Mouse (Mus musculus) G1E (cell line): ENCODE results near the gene Gm49369. TPM values are rescaled to one million over a fixed set of nuclear protein-coding genes. Genes with fewer than 3 reads are reported as not detected.
"Not testable (repeated sequence)": the region's sequence is repeated elsewhere in the genome, so short reads cannot be mapped to it uniquely, and the experiment has no call there.

Experiments used
- ATAC-seq: 2 replicates; pipeline ENCODE4 v1.8.0; 2016; ENCODE audit warnings: mild to moderate bottlenecking; ENCODE audit not compliant: insufficient number of reproducible peaks, poor library complexity, low FRiP score, severe bottlenecking; ENCODE audit errors: extremely low read depth
- DNase-seq: peaks from one replicate; pipeline ENCODE4 v3.0.0; 2012; ENCODE audit warnings: low spot score
- H3K27me3 ChIP-seq: 2 replicates; pipeline ENCODE4 v1.6.1; 2012; ENCODE audit warnings: mild to moderate bottlenecking, low read length, inconsistent platforms; ENCODE audit not compliant: insufficient read depth
- H3K36me3 ChIP-seq: replicated peaks from 2 replicates; pipeline ENCODE3; 2012; ENCODE audit warnings: mild to moderate bottlenecking, inconsistent platforms
- H3K4me1 ChIP-seq: 2 replicates; pipeline ENCODE4 v1.6.1; 2012; ENCODE audit warnings: low read depth, low read length, inconsistent platforms, mixed read lengths; ENCODE audit not compliant: insufficient read depth
- H3K4me3 ChIP-seq: 2 replicates; pipeline ENCODE4 v1.5.1; 2012; ENCODE audit warnings: low read depth, mild to moderate bottlenecking, inconsistent platforms, low read length, moderate library complexity, mixed read lengths
- H3K9me3 ChIP-seq: replicated peaks from 2 replicates; pipeline ENCODE4 v1.6.1; 2012; ENCODE audit warnings: inconsistent platforms
- CTCF ChIP-seq: IDR thresholded peaks from 2 replicates; pipeline ENCODE4 v1.5.1; 2012; ENCODE audit warnings: low read depth, low read length, inconsistent platforms, mixed read lengths
- GATA1 ChIP-seq: IDR thresholded peaks from 2 replicates; pipeline ENCODE4 v1.6.1; 2012; ENCODE audit warnings: borderline replicate concordance, low read length, inconsistent platforms, mixed read lengths
- GATA2 ChIP-seq: IDR thresholded peaks from 2 replicates; pipeline ENCODE4 v1.6.1; 2012; ENCODE audit warnings: low read depth, low read length, inconsistent platforms, borderline replicate concordance
- POLR2AphosphoS5 ChIP-seq: IDR thresholded peaks from 2 replicates; pipeline ENCODE4 v1.6.1; 2012; ENCODE audit warnings: low read depth, low read length, inconsistent platforms; ENCODE audit not compliant: insufficient replicate concordance
- TAL1 ChIP-seq: conservative IDR thresholded peaks from 2 replicates; pipeline ENCODE4 v1.6.1; 2012; ENCODE audit warnings: low read depth, low read length, inconsistent platforms, mixed read lengths
- polyA plus RNA-seq: library from polyadenylated mRNA; stranded (reverse); fragments of >175 nt; gene quantifications from 2 replicates; pipeline ENCODE4 v1.2.3, GENCODE M21; 2012
- total RNA-seq, 2 experiments: library from RNA; stranded (forward) in 1 of 2; stranded (reverse) in 1 of 2; fragments of 200-1000 nt in 1 of 2; fragments of >200 nt in 1 of 2; fragmentation: Nextera tagmentation in 1 of 2; gene quantifications; 2 replicates each; pipeline ENCODE4 v1.2.3; 2014 to 2017

Gene Gm49369
- total and polyA plus RNA-seq, 3 experiments: 43.6 to 246 TPM; not detected in 1

- DNase-seq (no peak), ATAC-seq (no peak)
- Histone ChIP-seq H3K27me3 (no peaks in the 10 kb centered on the region), H3K9me3 (no peaks in the 10 kb centered on the region), H3K4me3 (no peak overlapping the region), H3K4me1 (peaks cover 53% of the 10 kb centered on the region), H3K36me3 (no peaks in the 10 kb centered on the region)
- no peak for TF ChIP-seq POLR2AphosphoS5
- TF ChIP-seq GATA2: no peak
- TF ChIP-seq CTCF: no peak
- TF ChIP-seq TAL1: no peak
- no peak for TF ChIP-seq GATA1
Observed at GRCm38 (mm10) chr7:142342247-142342640, 40.2 kb downstream of the Gm49369 start.

- Histone ChIP-seq H3K27me3 (no peaks in the 10 kb centered on the region), H3K36me3 (no peaks in the 10 kb centered on the region), H3K4me1 (peaks cover 49% of the 10 kb centered on the region), H3K4me3 (no peak overlapping the region), H3K9me3 (no peaks in the 10 kb centered on the region)
- no peak for ATAC-seq
- no peak for DNase-seq
- no peak for TF ChIP-seq GATA1
- TF ChIP-seq GATA2: no peak
- no peak for TF ChIP-seq TAL1
- no peak for TF ChIP-seq POLR2AphosphoS5
- no peak for TF ChIP-seq CTCF
Observed at GRCm38 (mm10) chr7:142341564-142342246, 40.8 kb downstream of the Gm49369 start.

- DNase-seq: peak; percentile 76
- TF ChIP-seq GATA1 (no peak), CTCF (no peak), GATA2 (no peak), TAL1 (no peak), POLR2AphosphoS5 (no peak)
- ATAC-seq: peak; percentile 82
- Histone ChIP-seq H3K9me3 (no peaks in the 10 kb centered on the region), H3K27me3 (no peaks in the 10 kb centered on the region), H3K4me1 (peaks cover 46% of the 10 kb centered on the region), H3K4me3 (no peak overlapping the region; the same call in 1 of the 2 replicates), H3K36me3 (no peaks in the 10 kb centered on the region)
Observed at GRCm38 (mm10) chr7:142340269-142340970, 42.0 kb downstream of the Gm49369 start.

- no peak for TF ChIP-seq GATA1
- no peak for TF ChIP-seq GATA2
- no peak for TF ChIP-seq POLR2AphosphoS5
- TF ChIP-seq CTCF: no peak
- no peak for TF ChIP-seq TAL1
- no peaks in the 10 kb centered on the region for H3K9me3 ChIP-seq
- no peak for ATAC-seq
Observed at GRCm38 (mm10) chr7:142335151-142335550, 47.3 kb downstream of the Gm49369 start.

DNA sequence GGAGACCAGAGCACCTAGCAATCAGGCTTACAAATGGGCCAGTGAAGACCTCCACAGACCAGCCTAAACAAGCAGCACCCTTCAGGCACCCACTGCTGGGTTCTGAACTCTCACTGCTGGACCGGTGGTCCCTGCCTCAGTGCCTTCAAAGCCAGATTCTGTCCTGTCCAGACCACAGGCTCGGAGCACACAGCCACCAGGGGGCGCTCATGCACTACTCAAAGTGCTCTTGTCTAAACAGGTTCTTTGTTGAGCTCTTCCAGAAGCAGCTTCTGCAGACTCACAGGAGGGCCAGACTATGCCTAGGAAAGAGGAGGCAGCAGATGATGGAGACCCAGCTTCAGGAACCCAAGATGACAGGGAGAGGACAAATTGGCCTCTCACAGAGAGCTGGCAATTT, 48.2 kb downstream of the Gm49369 start:
- Histone ChIP-seq H3K27me3 (peaks cover 33% of the 10 kb centered on the region), H3K9me3 (no peaks in the 10 kb centered on the region), H3K36me3 (no peaks in the 10 kb centered on the region), H3K4me1 (peaks cover 28% of the 10 kb centered on the region), H3K4me3 (no peak overlapping the region)
- ATAC-seq (peak; percentile 28; the same call in 1 of the 2 replicates), DNase-seq (peak; percentile 60)
- peak; percentile 69 for TF ChIP-seq CTCF
- no peak for TF ChIP-seq POLR2AphosphoS5

More at GRCm38 (mm10) chr7:142335151-142335550, 47.3 kb downstream of the Gm49369 start:
- Histone ChIP-seq H3K4me1 (peaks cover 36% of the 10 kb centered on the region), H3K4me3 (no peak overlapping the region), H3K36me3 (no peaks in the 10 kb centered on the region), H3K27me3 (peaks cover 24% of the 10 kb centered on the region)
- DNase-seq: no peak

- not testable (repeated sequence) for ATAC-seq
Observed at GRCm38 (mm10) chr7:142332741-142333140, 49.7 kb downstream of the Gm49369 start.

More at GRCm38 (mm10) chr7:142332741-142333140, 49.7 kb downstream of the Gm49369 start:
- not testable (repeated sequence) for DNase-seq, H3K36me3 ChIP-seq, H3K9me3 ChIP-seq, H3K4me3 ChIP-seq
- Histone ChIP-seq H3K4me1 (peaks cover 31% of the 10 kb centered on the region), H3K27me3 (peaks cover 46% of the 10 kb centered on the region)
